Mouse (Mus musculus): Measurements from ENCODE around the gene Zfp119b. TPM values are rescaled to one million over a fixed set of nuclear protein-coding genes. Genes with fewer than 3 reads are reported as not detected.

The Zfp119b gene
- polyA plus RNA-seq, 1 experiment from 2014 or later: 8.1 TPM

GRCm38 (mm10) chr17:55971453-55971852 is 22.2 kb upstream of the Zfp119b start:
- DNase-seq (ENCODE audit: low spot score) (no peak), ATAC-seq (replicated peaks; ENCODE audit: low FRiP score, low read depth) (no peak)
- Histone ChIP-seq H3K4me1 (replicated peaks; ENCODE audit: insufficient read depth, low read length) (peaks cover 12% of the 10 kb centered on the region), H3K9ac (ENCODE audit: low read depth, low read length) (peak overlapping the region; percentile 63; the same call in 1 of the 2 replicates), H3K27ac (no peak overlapping the region), H3K4me3 (replicated peaks; ENCODE audit: low read depth, low read length) (peak overlapping the region; percentile 47; the same call in 1 of the 2 replicates), H3K4me2 (ENCODE audit: low read length) (peak overlapping the region; percentile 89), H3K36me3 (ENCODE audit: insufficient read depth, low read length) (peaks cover 13% of the 10 kb centered on the region; the same call in 1 of the 2 replicates), H3K27me3 (ENCODE audit: insufficient read depth, low read length) (no peaks in the 10 kb centered on the region), H3K9me3 (replicated peaks; ENCODE audit: low read length) (no peaks in the 10 kb centered on the region)
- no peak for TF ChIP-seq CTCF (IDR thresholded peaks at IDR 0.05; ENCODE audit: low read depth)
- WGBS: 33% methylated on average over 22 of the region's 22 CpGs

- Histone ChIP-seq H3K4me2 (ENCODE audit: low read length) (peak within 1 kb of the TSS; percentile 89), H3K27me3 (ENCODE audit: insufficient read depth, low read length) (no peaks in the 10 kb centered on the region), H3K4me1 (replicated peaks; ENCODE audit: insufficient read depth, low read length) (peaks cover 12% of the 10 kb centered on the region), H3K9me3 (replicated peaks; ENCODE audit: low read length) (no peaks in the 10 kb centered on the region), H3K4me3 (replicated peaks; ENCODE audit: low read depth, low read length) (peak within 1 kb of the TSS; percentile 47), H3K9ac (ENCODE audit: low read depth, low read length) (peak within 1 kb of the TSS; percentile 63), H3K36me3 (ENCODE audit: insufficient read depth, low read length) (peaks cover 14% of the 10 kb centered on the region; the same call in 1 of the 2 replicates), H3K27ac (peak within 1 kb of the TSS; percentile 50)
- WGBS: 8% methylated on average over 55 of the region's 55 CpGs
- ATAC-seq (replicated peaks; ENCODE audit: low FRiP score, low read depth) (peak; percentile 31), DNase-seq (ENCODE audit: low spot score) (peak; percentile 47)
- TF ChIP-seq CTCF (IDR thresholded peaks at IDR 0.05; ENCODE audit: low read depth): no peak
These were observed 20.9 kb upstream of the Zfp119b start, which contains the start of gene Shd for GRCm38 (mm10) chr17:55969966-55970891. TSS of gene Shd (plus strand) at chr17:55970467.

GRCm38 (mm10) chr17:55969560-55969959 is 20.3 kb upstream of the Zfp119b start:
- ATAC-seq (replicated peaks; ENCODE audit: low FRiP score, low read depth): no peak
- Histone ChIP-seq H3K27ac (peak overlapping the region; percentile 50), H3K4me3 (replicated peaks; ENCODE audit: low read depth, low read length) (no peak overlapping the region), H3K9ac (ENCODE audit: low read depth, low read length) (no peak overlapping the region), H3K4me2 (ENCODE audit: low read length) (peak overlapping the region; percentile 89; the same call in 1 of the 2 replicates), H3K27me3 (ENCODE audit: insufficient read depth, low read length) (no peaks in the 10 kb centered on the region), H3K36me3 (ENCODE audit: insufficient read depth, low read length) (peaks cover 17% of the 10 kb centered on the region; the same call in 1 of the 2 replicates), H3K9me3 (replicated peaks; ENCODE audit: low read length) (no peaks in the 10 kb centered on the region), H3K4me1 (replicated peaks; ENCODE audit: insufficient read depth, low read length) (peaks cover 12% of the 10 kb centered on the region)
- no peak for TF ChIP-seq CTCF (IDR thresholded peaks at IDR 0.05; ENCODE audit: low read depth)
- 48% methylated on average over 14 of the region's 14 CpGs for WGBS
- no peak for DNase-seq (ENCODE audit: low spot score)

DNA sequence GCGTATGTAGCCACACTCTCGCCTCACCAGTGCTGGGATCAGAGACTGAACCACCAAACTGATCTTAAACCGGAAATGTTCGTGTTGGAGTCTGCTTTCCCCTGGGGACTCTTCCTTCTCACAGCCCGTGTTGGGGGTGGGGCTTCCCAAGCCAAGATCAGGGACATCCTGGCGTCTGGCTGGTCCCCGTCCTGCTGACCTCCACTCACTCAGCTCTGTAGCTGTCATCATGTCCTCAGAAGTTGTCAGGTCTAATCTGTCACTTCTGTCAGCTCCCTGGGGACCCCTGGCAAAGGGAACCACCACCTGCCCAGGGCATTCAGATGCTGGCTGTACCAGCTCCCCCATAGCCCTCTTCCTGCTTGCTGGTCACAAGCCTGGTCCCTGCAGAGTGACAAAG is 18.9 kb upstream of the Zfp119b start:
- no peak for DNase-seq (ENCODE audit: low spot score)
- Histone ChIP-seq H3K4me3 (replicated peaks; ENCODE audit: low read depth, low read length) (no peak overlapping the region), H3K27ac (peak overlapping the region; percentile 47; the same call in 1 of the 2 replicates), H3K27me3 (ENCODE audit: insufficient read depth, low read length) (no peaks in the 10 kb centered on the region), H3K36me3 (ENCODE audit: insufficient read depth, low read length) (peaks cover 22% of the 10 kb centered on the region; the same call in 1 of the 2 replicates), H3K4me2 (ENCODE audit: low read length) (no peak overlapping the region), H3K4me1 (replicated peaks; ENCODE audit: insufficient read depth, low read length) (peaks cover 12% of the 10 kb centered on the region), H3K9me3 (replicated peaks; ENCODE audit: low read length) (no peaks in the 10 kb centered on the region), H3K9ac (ENCODE audit: low read depth, low read length) (no peak overlapping the region)
- 63% methylated on average over 7 of the region's 7 CpGs for WGBS
- no peak for TF ChIP-seq CTCF (IDR thresholded peaks at IDR 0.05; ENCODE audit: low read depth)
- no peak for ATAC-seq (replicated peaks; ENCODE audit: low FRiP score, low read depth)

DNA sequence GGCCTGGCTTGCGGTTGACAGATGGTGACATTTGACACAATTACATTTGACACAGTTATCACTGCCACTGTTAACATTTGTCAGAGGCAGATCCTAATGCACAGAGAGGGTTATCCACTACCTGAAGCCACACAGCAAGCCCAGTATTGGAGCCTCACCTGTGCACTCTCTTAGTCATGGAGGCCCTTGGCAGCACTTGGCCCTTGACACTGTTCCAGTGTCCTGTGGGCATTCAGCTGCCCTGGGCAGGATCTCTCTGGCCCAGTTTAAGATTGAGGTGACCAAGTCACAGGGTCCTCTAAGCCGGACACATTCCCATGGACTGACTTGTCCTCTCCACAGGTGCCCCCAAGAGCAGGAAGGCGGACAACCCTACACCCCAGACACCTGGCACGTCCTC is 17.9 kb upstream of the Zfp119b start:
- Histone ChIP-seq H3K9ac (ENCODE audit: low read depth, low read length) (no peak overlapping the region), H3K4me3 (replicated peaks; ENCODE audit: low read depth, low read length) (no peak overlapping the region), H3K9me3 (replicated peaks; ENCODE audit: low read length) (no peaks in the 10 kb centered on the region), H3K4me1 (replicated peaks; ENCODE audit: insufficient read depth, low read length) (peaks cover 12% of the 10 kb centered on the region), H3K27me3 (ENCODE audit: insufficient read depth, low read length) (no peaks in the 10 kb centered on the region), H3K36me3 (ENCODE audit: insufficient read depth, low read length) (peaks cover 22% of the 10 kb centered on the region; the same call in 1 of the 2 replicates), H3K27ac (no peak overlapping the region), H3K4me2 (ENCODE audit: low read length) (no peak overlapping the region)
- ATAC-seq (replicated peaks; ENCODE audit: low FRiP score, low read depth) (no peak), DNase-seq (ENCODE audit: low spot score) (no peak)
- no peak for TF ChIP-seq CTCF (IDR thresholded peaks at IDR 0.05; ENCODE audit: low read depth)
- WGBS: 92% methylated on average over 4 of the region's 4 CpGs

GRCm38 (mm10) chr17:55964996-55965395 is 15.7 kb upstream of the Zfp119b start:
- TF ChIP-seq CTCF (IDR thresholded peaks at IDR 0.05; ENCODE audit: low read depth): peak; percentile 18; the same call in 1 of the 2 replicates
- Histone ChIP-seq H3K4me2 (ENCODE audit: low read length) (no peak overlapping the region), H3K4me3 (replicated peaks; ENCODE audit: low read depth, low read length) (no peak overlapping the region), H3K36me3 (ENCODE audit: insufficient read depth, low read length) (peaks cover 22% of the 10 kb centered on the region; the same call in 1 of the 2 replicates), H3K27me3 (ENCODE audit: insufficient read depth, low read length) (no peaks in the 10 kb centered on the region), H3K4me1 (replicated peaks; ENCODE audit: insufficient read depth, low read length) (peaks cover 7% of the 10 kb centered on the region; the same call in 1 of the 2 replicates), H3K27ac (no peak overlapping the region), H3K9ac (ENCODE audit: low read depth, low read length) (no peak overlapping the region), H3K9me3 (replicated peaks; ENCODE audit: low read length) (no peaks in the 10 kb centered on the region)
- WGBS: 78% methylated on average over 9 of the region's 9 CpGs
- ATAC-seq (replicated peaks; ENCODE audit: low FRiP score, low read depth) (no peak), DNase-seq (ENCODE audit: low spot score) (no peak)
